Mouse (Mus musculus) ES-Bruce4 (cell line): ENCODE data around the gene Sh2d4b. TPM values are rescaled to one million over a fixed set of nuclear protein-coding genes. Genes with fewer than 3 reads are reported as not detected.

ENCODE experiments used
- H3K27ac ChIP-seq: 2 replicates; pipeline ENCODE4 v1.5.1; 2012; ENCODE audit warnings: low read length, inconsistent platforms; ENCODE audit not compliant: insufficient read depth
- H3K27me3 ChIP-seq: 2 replicates; pipeline ENCODE4 v1.6.1; 2012; ENCODE audit warnings: mild to moderate bottlenecking, low read length, inconsistent platforms; ENCODE audit not compliant: control insufficient read depth, poor library complexity, insufficient read depth, severe bottlenecking
- H3K36me3 ChIP-seq: 2 replicates; pipeline ENCODE4 v1.6.1; 2012; ENCODE audit warnings: inconsistent platforms, mild to moderate bottlenecking, low read length, moderate library complexity; ENCODE audit not compliant: control insufficient read depth, poor library complexity, insufficient read depth, severe bottlenecking
- H3K4me1 ChIP-seq: one replicate; pipeline ENCODE4 v1.8.1; 2011; ENCODE audit warnings: low read length; ENCODE audit not compliant: control insufficient read depth, insufficient read depth
- H3K4me3 ChIP-seq: 2 replicates; pipeline ENCODE4 v1.5.1; 2011; ENCODE audit warnings: low read depth, mild to moderate bottlenecking, low read length
- H3K9ac ChIP-seq: 2 replicates; pipeline ENCODE4 v1.6.1; 2012; ENCODE audit warnings: low read depth, mild to moderate bottlenecking, inconsistent platforms; ENCODE audit not compliant: poor library complexity, severe bottlenecking
- H3K9me3 ChIP-seq: replicated peaks from 2 replicates; pipeline ENCODE4 v1.6.1; 2012; ENCODE audit warnings: mild to moderate bottlenecking, low read length, inconsistent platforms; ENCODE audit not compliant: control insufficient read depth, poor library complexity, insufficient read depth, severe bottlenecking
- CTCF ChIP-seq: IDR thresholded peaks from one replicate; pipeline ENCODE4 v1.8.1; 2011; ENCODE audit warnings: low read depth, low read length
- EP300 ChIP-seq: IDR thresholded peaks from 2 replicates; pipeline ENCODE4 v1.6.1; 2011; ENCODE audit warnings: low read depth, low read length; ENCODE audit not compliant: insufficient read depth
- POLR2A ChIP-seq: IDR thresholded peaks from one replicate; pipeline ENCODE4 v1.8.1; 2011; ENCODE audit warnings: low read length; ENCODE audit not compliant: insufficient read depth
- polyA plus RNA-seq: library from polyadenylated mRNA; stranded (reverse); fragments of >200 nt; gene quantifications from 2 replicates; pipeline ENCODE4 v1.2.4, GENCODE M21; 2011; ENCODE audit warnings: low read depth; ENCODE audit not compliant: missing spikeins, insufficient read depth, insufficient read length

Sh2d4b gene
- polyA plus RNA-seq, 1 experiment: 1.7 TPM

DNA sequence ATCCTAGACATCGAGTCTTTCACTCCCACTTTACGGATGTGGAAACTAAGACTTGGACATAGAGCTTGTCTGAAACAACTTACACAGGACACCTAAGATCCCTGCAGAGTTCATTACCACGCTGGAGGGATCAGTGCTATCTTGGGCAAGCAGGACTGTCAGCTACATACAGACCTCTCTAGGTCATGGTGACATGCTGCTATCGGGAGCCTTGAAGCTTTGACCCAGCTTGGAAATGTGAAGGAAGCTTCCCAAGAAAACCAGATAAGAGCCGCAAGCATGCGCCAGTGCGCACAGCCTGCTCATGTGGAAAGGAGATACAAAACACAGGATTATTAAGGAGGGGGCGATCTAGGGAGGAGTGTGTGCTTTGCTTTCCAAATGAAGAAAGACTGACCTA lies 22.8 kb upstream of the Sh2d4b start:
- Histone ChIP-seq H3K4me1 (peaks cover 11% of the 10 kb centered on the region), H3K27ac (no peak overlapping the region), H3K9ac (no peak overlapping the region), H3K27me3 (no peaks in the 10 kb centered on the region), H3K9me3 (no peaks in the 10 kb centered on the region), H3K4me3 (no peak overlapping the region), H3K36me3 (0 out of 2 replicates have a peak, but pooled peaks cover 3% of the 10 kb centered on the region)
- TF ChIP-seq POLR2A (no peak), EP300 (no peak), CTCF (no peak)

DNA sequence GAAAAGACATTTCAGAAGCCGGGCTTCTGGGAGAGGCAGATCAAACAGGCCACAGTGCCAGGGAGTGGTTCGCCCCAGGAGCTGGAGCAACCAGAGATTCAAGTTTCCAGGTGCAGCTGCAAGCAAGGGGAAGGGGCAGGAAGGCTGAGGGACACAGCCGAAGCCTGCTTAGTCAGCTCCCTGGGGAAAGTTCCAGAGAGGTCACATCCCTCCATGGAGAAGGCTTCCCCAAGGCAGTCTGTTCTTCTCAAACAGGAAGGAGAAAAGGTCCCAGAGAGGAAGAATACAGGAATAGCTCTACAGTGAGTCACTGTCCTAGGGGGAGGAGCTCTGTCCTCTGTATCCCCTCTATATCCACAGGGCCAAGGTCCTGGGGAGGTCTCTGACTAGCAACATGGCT lies 21.6 kb upstream of the Sh2d4b start:
- Histone ChIP-seq H3K4me1 (peaks cover 11% of the 10 kb centered on the region), H3K27ac (no peak overlapping the region), H3K9ac (no peak overlapping the region), H3K36me3 (0 out of 2 replicates have a peak, but pooled peaks cover 8% of the 10 kb centered on the region), H3K4me3 (no peak overlapping the region), H3K27me3 (no peaks in the 10 kb centered on the region), H3K9me3 (no peaks in the 10 kb centered on the region)
- TF ChIP-seq CTCF (no peak), POLR2A (no peak), EP300 (no peak)

DNA sequence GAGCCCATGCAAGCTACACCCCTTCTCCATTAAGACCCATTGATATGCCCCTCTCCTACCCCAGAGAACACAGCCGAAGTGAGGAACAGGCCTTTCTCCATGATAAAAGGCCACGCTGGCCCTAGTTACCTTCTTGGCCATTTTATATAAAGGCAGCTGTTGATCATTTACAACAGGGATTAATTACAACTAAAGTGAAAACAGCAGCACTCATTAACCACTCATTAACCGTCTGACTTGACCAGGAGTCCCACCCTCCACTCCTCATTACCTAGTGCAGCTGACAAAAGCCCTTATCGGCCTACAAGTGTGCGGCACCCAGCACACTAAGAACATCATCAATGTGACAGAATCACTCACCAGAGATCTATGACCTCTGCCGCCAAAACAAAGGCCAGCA lies 20.6 kb upstream of the Sh2d4b start:
- no peak for TF ChIP-seq CTCF
- TF ChIP-seq POLR2A: no peak
- no peak for TF ChIP-seq EP300
- H3K4me1 ChIP-seq: peaks cover 11% of the 10 kb centered on the region
- H3K4me3 ChIP-seq: no peak overlapping the region
- peaks cover 14% of the 10 kb centered on the region; the same call in 1 of the 2 replicates for H3K36me3 ChIP-seq
- H3K9me3 ChIP-seq: no peaks in the 10 kb centered on the region
- H3K27me3 ChIP-seq: no peaks in the 10 kb centered on the region
- H3K27ac ChIP-seq: no peak overlapping the region
- no peak overlapping the region for H3K9ac ChIP-seq

DNA sequence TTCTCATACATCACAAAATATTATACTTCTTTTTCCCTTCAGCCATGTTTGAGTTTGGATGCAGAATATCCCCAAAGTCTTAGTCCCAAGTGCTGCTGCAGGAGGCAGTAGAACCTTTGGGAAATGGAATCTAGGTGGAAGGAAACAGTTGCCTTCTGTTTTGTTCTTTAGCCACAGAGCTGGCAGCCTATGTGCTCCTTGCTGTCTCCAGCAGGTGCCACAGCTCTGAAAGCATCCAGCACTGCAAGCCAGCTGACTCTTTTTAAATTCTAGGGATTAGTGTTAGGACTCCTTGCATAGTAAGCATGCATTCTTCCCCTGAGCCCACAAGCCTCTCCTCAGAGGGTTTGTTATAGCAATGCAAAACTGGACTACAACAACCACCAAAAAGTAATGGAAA lies 18.5 kb upstream of the Sh2d4b start:
- H3K4me3 ChIP-seq: no peak overlapping the region
- peaks cover 18% of the 10 kb centered on the region; the same call in 1 of the 2 replicates for H3K36me3 ChIP-seq
- H3K27ac ChIP-seq: no peak overlapping the region
- no peak for TF ChIP-seq EP300
- no peak for TF ChIP-seq CTCF
- no peak for TF ChIP-seq POLR2A
- H3K27me3 ChIP-seq: no peaks in the 10 kb centered on the region
- H3K9ac ChIP-seq: no peak overlapping the region
- H3K4me1 ChIP-seq: peaks cover 8% of the 10 kb centered on the region
- no peaks in the 10 kb centered on the region for H3K9me3 ChIP-seq

DNA sequence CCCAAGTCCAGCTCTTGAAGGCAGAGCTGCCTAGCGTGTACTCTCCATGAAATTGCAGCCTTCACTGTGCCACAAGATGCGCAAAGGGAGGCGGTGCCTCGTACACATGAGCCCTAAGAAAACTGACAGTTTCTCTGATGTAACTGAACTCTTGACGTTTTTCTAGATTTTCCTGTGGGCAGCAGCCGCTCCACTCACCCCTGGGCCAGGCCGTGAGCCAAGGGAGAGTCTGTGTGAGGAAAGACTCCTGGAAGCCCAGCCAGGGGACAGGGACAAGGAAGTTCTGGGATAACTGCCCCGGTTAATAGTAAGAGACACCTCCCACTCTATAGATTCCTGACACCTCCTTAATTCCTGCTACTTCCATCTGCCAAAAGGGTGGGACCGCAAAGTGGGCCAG lies 15.7 kb upstream of the Sh2d4b start:
- Histone ChIP-seq H3K4me3 (no peak overlapping the region), H3K4me1 (no peaks in the 10 kb centered on the region), H3K27me3 (no peaks in the 10 kb centered on the region), H3K36me3 (peaks cover 18% of the 10 kb centered on the region; the same call in 1 of the 2 replicates), H3K27ac (no peak overlapping the region), H3K9me3 (no peaks in the 10 kb centered on the region), H3K9ac (no peak overlapping the region)
- TF ChIP-seq POLR2A (no peak), EP300 (no peak), CTCF (no peak)

DNA sequence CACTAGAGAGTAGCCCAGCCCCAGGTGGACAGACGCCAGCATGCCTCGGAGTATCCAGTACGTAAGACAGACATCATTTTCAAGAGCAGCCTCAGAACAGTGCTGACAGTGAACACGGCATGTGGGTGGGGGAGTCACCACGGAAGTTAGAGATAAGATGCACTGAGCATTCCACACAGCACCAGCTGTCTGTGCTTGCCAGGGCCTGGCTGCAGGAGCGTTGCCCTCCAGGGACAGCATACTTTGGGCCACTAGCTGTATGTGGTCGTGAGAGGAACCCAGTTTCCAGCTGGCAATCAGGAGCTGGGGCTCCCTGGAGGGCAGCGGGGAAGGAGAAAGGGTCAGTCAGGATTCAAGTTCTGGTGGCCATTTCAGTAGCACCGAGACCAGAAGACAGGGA lies 13.7 kb upstream of the Sh2d4b start:
- TF ChIP-seq POLR2A: no peak
- no peak for TF ChIP-seq CTCF
- TF ChIP-seq EP300: no peak
- no peaks in the 10 kb centered on the region for H3K27me3 ChIP-seq
- H3K4me3 ChIP-seq: no peak overlapping the region
- peaks cover 4% of the 10 kb centered on the region for H3K4me1 ChIP-seq
- no peak overlapping the region for H3K9ac ChIP-seq
- peaks cover 15% of the 10 kb centered on the region; the same call in 1 of the 2 replicates for H3K36me3 ChIP-seq
- no peaks in the 10 kb centered on the region for H3K9me3 ChIP-seq
- no peak overlapping the region for H3K27ac ChIP-seq
